Mouse (Mus musculus) kidney, postnatal 25 days (tissue): ENCODE measurements around the gene Erlin1.

ENCODE experiments used
- DNase-seq, 2 experiments: peaks; one replicate each; pipeline ENCODE4 v3.0.0; 2021; ENCODE audit warnings: mixed read lengths in 2 of 2

Erlin1 gene

GRCm38 (mm10) chr19:44069121-44069913 lies at the start of gene Erlin1:
Gene Erlin1, minus strand, starts transcription at chr19:44069785.
- DNase-seq, result peak; percentile 92 to 95

- no peak for DNase-seq
Observed at GRCm38 (mm10) chr19:44117793-44118192, 48.2 kb upstream of the Erlin1 start.

GRCm38 (mm10) chr19:44111706-44112105 lies 42.1 kb upstream of the Erlin1 start:
- peak in 1 of 2 experiments; percentile 25 for DNase-seq

GRCm38 (mm10) chr19:44110356-44110755 lies 40.8 kb upstream of the Erlin1 start:
- DNase-seq, result peak; percentile 78 to 92

GRCm38 (mm10) chr19:44108996-44109395 lies 39.4 kb upstream of the Erlin1 start:
- peak; percentile 31 to 68 for DNase-seq

- peak in 1 of 2 experiments; percentile 18 for DNase-seq
Observed at GRCm38 (mm10) chr19:44107661-44108521, 38.3 kb upstream of the Erlin1 start.

- DNase-seq, result peak; percentile 99
Observed at GRCm38 (mm10) chr19:44106831-44107660, 37.5 kb upstream of the Erlin1 start, which contains the start of gene Chuk. Gene Chuk, minus strand, starts transcription at chr19:44107480.

GRCm38 (mm10) chr19:44104393-44104792 lies 34.8 kb upstream of the Erlin1 start:
- DNase-seq, result no peak

- DNase-seq, result no peak
Observed at GRCm38 (mm10) chr19:44103001-44103400, 33.4 kb upstream of the Erlin1 start.

- DNase-seq, result no peak
Observed at GRCm38 (mm10) chr19:44100840-44101239, 31.3 kb upstream of the Erlin1 start.

GRCm38 (mm10) chr19:44086278-44086677 lies 16.7 kb upstream of the Erlin1 start:
- no peak for DNase-seq

GRCm38 (mm10) chr19:44080920-44081319 lies 11.3 kb upstream of the Erlin1 start:
- no peak for DNase-seq

GRCm38 (mm10) chr19:44080023-44080422 lies 10.4 kb upstream of the Erlin1 start:
- DNase-seq, result no peak

GRCm38 (mm10) chr19:44077024-44077423 lies 7.4 kb upstream of the Erlin1 start:
- DNase-seq, result no peak

- no peak for DNase-seq
Observed at GRCm38 (mm10) chr19:44076457-44076856, 6.9 kb upstream of the Erlin1 start.

- DNase-seq, result no peak
Observed at GRCm38 (mm10) chr19:44074986-44075385, 5.4 kb upstream of the Erlin1 start.

GRCm38 (mm10) chr19:44071166-44071565 lies 1.6 kb upstream of the Erlin1 start:
- DNase-seq, result no peak

GRCm38 (mm10) chr19:44069914-44070232 lies 288 bp upstream of the Erlin1 start:
- DNase-seq, result no peak

- DNase-seq, result no peak
Observed at GRCm38 (mm10) chr19:44068232-44068631, 1.4 kb downstream of the Erlin1 start.

GRCm38 (mm10) chr19:44067323-44068049 lies 2.1 kb downstream of the Erlin1 start:
- peak; percentile 33 to 59 for DNase-seq

GRCm38 (mm10) chr19:44064734-44065133 lies 4.9 kb downstream of the Erlin1 start:
- no peak for DNase-seq

- DNase-seq, result peak; percentile 52 to 86
Observed at GRCm38 (mm10) chr19:44063773-44064172, 5.8 kb downstream of the Erlin1 start.
